Mouse (Mus musculus) kidney, postnatal 4 days (tissue): Measurements from ENCODE around the gene Orai1.

Experiments
- DNase-seq, 2 experiments: peaks; one replicate each; pipeline ENCODE4 v3.0.0; 2021; ENCODE audit warnings: mixed read lengths in 2 of 2

Gene Orai1

GRCm38 (mm10) chr5:122997205-122998204 is 17.4 kb upstream of the Orai1 start:
- no peak for DNase-seq

GRCm38 (mm10) chr5:123000901-123001300 is 14.0 kb upstream of the Orai1 start:
- no peak for DNase-seq

- DNase-seq: no peak
These were observed 8.9 kb upstream of the Orai1 start for GRCm38 (mm10) chr5:123005716-123006592.

GRCm38 (mm10) chr5:123008877-123009493 is 5.9 kb upstream of the Orai1 start:
- DNase-seq: peak in 1 of 2 experiments; percentile 46

GRCm38 (mm10) chr5:123009873-123010272 is 5.0 kb upstream of the Orai1 start:
- no peak for DNase-seq

- no peak for DNase-seq
These were observed 4.1 kb upstream of the Orai1 start for GRCm38 (mm10) chr5:123010806-123011205.

- no peak for DNase-seq
These were observed 3.2 kb upstream of the Orai1 start for GRCm38 (mm10) chr5:123011705-123012104.

GRCm38 (mm10) chr5:123013599-123014315 is 1.1 kb upstream of the Orai1 start:
- DNase-seq: peak; percentile 68 to 80

- peak in 1 of 2 experiments; percentile 48 for DNase-seq
These were observed 1.0 kb downstream of the Orai1 start for GRCm38 (mm10) chr5:123015915-123016314.

GRCm38 (mm10) chr5:123017504-123017903 is 2.6 kb downstream of the Orai1 start:
- DNase-seq: peak in 1 of 2 experiments; percentile 32

- no peak for DNase-seq
These were observed 4.6 kb downstream of the Orai1 start for GRCm38 (mm10) chr5:123019336-123020016.

GRCm38 (mm10) chr5:123020426-123020825 is 5.6 kb downstream of the Orai1 start:
- DNase-seq: no peak

- no peak for DNase-seq
These were observed 6.6 kb downstream of the Orai1 start for GRCm38 (mm10) chr5:123021438-123021837.

- peak in 1 of 2 experiments; percentile 22 for DNase-seq
These were observed 8.2 kb downstream of the Orai1 start for GRCm38 (mm10) chr5:123023049-123023448.

GRCm38 (mm10) chr5:123024312-123024711 is 9.4 kb downstream of the Orai1 start:
- DNase-seq: no peak

GRCm38 (mm10) chr5:123024965-123025573 is 10.2 kb downstream of the Orai1 start:
- DNase-seq: peak in 1 of 2 experiments; percentile 30

- DNase-seq: no peak
These were observed 11.5 kb downstream of the Orai1 start for GRCm38 (mm10) chr5:123026414-123026813.

- peak in 1 of 2 experiments; percentile 39 for DNase-seq
These were observed 12.6 kb downstream of the Orai1 start for GRCm38 (mm10) chr5:123027436-123027835.

GRCm38 (mm10) chr5:123029729-123030128 is 14.9 kb downstream of the Orai1 start:
- DNase-seq: no peak

- no peak for DNase-seq
These were observed 16.4 kb downstream of the Orai1 start for GRCm38 (mm10) chr5:123031312-123031711.

GRCm38 (mm10) chr5:123033646-123034160 is 18.8 kb downstream of the Orai1 start:
- DNase-seq: no peak
